Mouse (Mus musculus): ENCODE data around the gene Hrc. TPM values are rescaled to one million over a fixed set of nuclear protein-coding genes. Genes with fewer than 3 reads are reported as not detected.

Hrc gene
- total and polyA plus RNA-seq, 3 experiments: 0.22 TPM; not detected in 2

DNA sequence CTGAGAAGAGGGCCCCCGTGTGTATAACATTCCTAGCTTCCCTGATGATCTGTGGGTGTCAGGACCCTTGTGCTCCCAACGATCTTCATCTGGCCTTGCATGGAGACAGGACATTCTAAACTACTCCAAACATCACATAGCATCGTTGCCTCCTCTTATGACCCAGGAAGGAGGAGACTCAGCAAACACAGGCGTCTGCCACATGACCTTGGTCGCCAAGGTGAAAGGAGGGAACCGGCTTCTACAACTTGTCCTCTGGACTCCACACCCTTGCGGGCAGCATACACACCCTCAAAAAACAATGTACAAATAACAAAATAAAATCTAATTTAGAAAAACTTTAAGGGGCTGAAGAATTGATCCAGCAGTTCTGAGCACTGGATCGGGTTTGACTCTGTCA lies 23.1 kb upstream of the Hrc start:
- H3K9ac ChIP-seq (ENCODE audit: control insufficient read depth, low read depth, low read length, poor library complexity, severe bottlenecking): no peak overlapping the region
- H3K36me3 ChIP-seq (ENCODE audit: control insufficient read depth in 1 of 2, insufficient read depth in 2 of 2, low read length in 2 of 2): no peaks in the 10 kb centered on the region
- no peak overlapping the region for H3K27ac ChIP-seq (ENCODE audit: control insufficient read depth, low read depth, low read length)
- no peak for DNase-seq (ENCODE audit: low read depth, low spot score)
- H3K9me3 ChIP-seq (replicated peaks; ENCODE audit: insufficient read depth, low read length): no peaks in the 10 kb centered on the region
- H3K4me1 ChIP-seq (ENCODE audit: control insufficient read depth in 1 of 2, insufficient read depth in 2 of 2, low read length in 2 of 2): 0 out of 4 replicates have a peak, but pooled peaks cover 0 to 4% of the 10 kb centered on the region in 2 experiments
- no peak overlapping the region for H3K4me3 ChIP-seq (ENCODE audit: control insufficient read depth in 1 of 2, insufficient read depth in 1 of 2, low read depth in 2 of 2, low read length in 2 of 2)
- H3K27me3 ChIP-seq (ENCODE audit: control insufficient read depth in 1 of 2, insufficient read depth in 2 of 2, low read length in 2 of 2): no peaks in the 10 kb centered on the region
- H3K79me2 ChIP-seq (ENCODE audit: control insufficient read depth, insufficient read depth, low read length, poor library complexity): no peaks in the 10 kb centered on the region
- TF ChIP-seq JUND (IDR thresholded peaks at IDR 0.05; ENCODE audit: low read depth, low read length) (no peak), MYB (IDR thresholded peaks at IDR 0.05; ENCODE audit: low read depth, low read length) (no peak), SMC3 (IDR thresholded peaks at IDR 0.05; ENCODE audit: low read depth, low read length) (no peak), ZC3H11A (IDR thresholded peaks at IDR 0.05; ENCODE audit: low read depth, low read length) (no peak), MAX (IDR thresholded peaks at IDR 0.05; ENCODE audit: low read length) (no peak), BHLHE40 (IDR thresholded peaks at IDR 0.05; ENCODE audit: borderline replicate concordance, low read depth, low read length) (no peak), ETS1 (IDR thresholded peaks at IDR 0.05; ENCODE audit: low read depth, low read length) (no peak), UBTF (IDR thresholded peaks at IDR 0.05; ENCODE audit: borderline replicate concordance, insufficient read depth, low read depth, low read length) (no peak), GATA1 (IDR thresholded peaks at IDR 0.05; ENCODE audit: low read depth, low read length) (no peak)

DNA sequence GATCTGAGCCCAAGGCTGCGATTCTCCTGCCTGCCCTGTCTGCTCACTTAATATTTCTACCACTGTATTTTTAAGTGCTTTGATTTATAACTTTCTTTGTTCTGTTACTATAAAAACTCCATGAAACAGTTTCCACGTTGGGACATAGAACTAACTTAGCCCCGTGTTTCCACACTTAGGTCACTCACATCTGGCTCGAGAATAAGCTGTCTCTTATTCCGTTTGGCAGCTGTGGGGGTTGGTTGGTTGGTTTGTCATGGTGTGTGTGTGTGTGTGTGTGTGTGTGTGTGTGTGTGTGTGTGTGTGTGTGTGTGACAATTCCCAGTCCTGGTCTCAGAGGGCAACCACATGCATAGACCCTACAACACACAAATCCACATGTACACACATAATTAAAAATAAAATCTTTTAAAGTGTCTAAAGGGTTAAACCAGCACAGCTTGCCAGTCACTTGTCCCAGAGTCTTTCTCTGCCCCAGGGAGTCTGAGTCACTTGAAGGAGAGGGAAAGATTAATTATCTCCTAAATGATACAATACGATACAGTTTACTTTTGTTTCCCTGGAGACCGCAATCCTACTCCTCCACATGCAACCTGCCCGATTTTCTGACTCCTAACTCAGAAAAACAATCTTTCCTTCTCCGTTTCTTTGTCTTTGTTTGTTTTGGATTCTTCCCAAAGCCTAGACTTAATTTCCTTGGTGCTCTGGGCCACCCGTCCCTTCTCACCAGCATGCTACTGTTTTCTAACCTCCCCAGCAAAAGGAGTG lies 22.2 kb upstream of the Hrc start:
- Histone ChIP-seq H3K79me2 (ENCODE audit: control insufficient read depth, insufficient read depth, low read length, poor library complexity) (no peaks in the 10 kb centered on the region), H3K4me1 (ENCODE audit: control insufficient read depth in 1 of 2, insufficient read depth in 2 of 2, low read length in 2 of 2) (0 out of 4 replicates have a peak, but pooled peaks cover 0 to 4% of the 10 kb centered on the region in 2 experiments), H3K27ac (ENCODE audit: control insufficient read depth, low read depth, low read length) (no peak overlapping the region), H3K4me3 (ENCODE audit: control insufficient read depth in 1 of 2, insufficient read depth in 1 of 2, low read depth in 2 of 2, low read length in 2 of 2) (no peak overlapping the region), H3K36me3 (ENCODE audit: control insufficient read depth in 1 of 2, insufficient read depth in 2 of 2, low read length in 2 of 2) (no peaks in the 10 kb centered on the region), H3K9ac (ENCODE audit: control insufficient read depth, low read depth, low read length, poor library complexity, severe bottlenecking) (no peak overlapping the region), H3K27me3 (ENCODE audit: control insufficient read depth in 1 of 2, insufficient read depth in 2 of 2, low read length in 2 of 2) (no peaks in the 10 kb centered on the region), H3K9me3 (replicated peaks; ENCODE audit: insufficient read depth, low read length) (no peaks in the 10 kb centered on the region)
- no peak for TF ChIP-seq USF2 (IDR thresholded peaks at IDR 0.05; ENCODE audit: borderline replicate concordance in 1 of 2, insufficient read depth in 1 of 2, low read depth in 1 of 2, low read length in 2 of 2)
- no peak for TF ChIP-seq GATA1 (IDR thresholded peaks at IDR 0.05; ENCODE audit: low read depth, low read length)
- TF ChIP-seq GABPA (IDR thresholded peaks at IDR 0.05; ENCODE audit: low read depth, low read length): no peak
- TF ChIP-seq JUND (IDR thresholded peaks at IDR 0.05; ENCODE audit: low read depth, low read length): no peak
- no peak for TF ChIP-seq MAX (IDR thresholded peaks at IDR 0.05; ENCODE audit: low read length)
- TF ChIP-seq KAT2A (conservative IDR thresholded peaks at IDR 0.05; ENCODE audit: low read depth, low read length): no peak
- TF ChIP-seq POLR2AphosphoS5 (IDR thresholded peaks at IDR 0.05; ENCODE audit: borderline replicate concordance, low read depth, low read length): no peak
- no peak for TF ChIP-seq POLR2AphosphoS2 (IDR thresholded peaks at IDR 0.05; ENCODE audit: low read length)
- no peak for TF ChIP-seq UBTF (IDR thresholded peaks at IDR 0.05; ENCODE audit: borderline replicate concordance, insufficient read depth, low read depth, low read length)
- TF ChIP-seq TCF12 (IDR thresholded peaks at IDR 0.05; ENCODE audit: low read depth, low read length): no peak
- no peak for TF ChIP-seq MEF2A (IDR thresholded peaks at IDR 0.05; ENCODE audit: extremely low read depth, insufficient replicate concordance, low read depth, low read length, poor library complexity, severe bottlenecking)
- TF ChIP-seq RCOR1 (IDR thresholded peaks at IDR 0.05; ENCODE audit: low read depth, low read length): no peak
- TF ChIP-seq MAFK (IDR thresholded peaks at IDR 0.05; ENCODE audit: borderline replicate concordance, low read depth, low read length): no peak
- TF ChIP-seq CTCF (IDR thresholded peaks at IDR 0.05 in 2 of 3, conservative IDR thresholded peaks at IDR 0.05 in 1 of 3; ENCODE audit: control insufficient read depth in 1 of 3, insufficient read depth in 1 of 3, low read depth in 2 of 3, low read length in 3 of 3, poor library complexity in 1 of 3, severe bottlenecking in 1 of 3): no peak
- DNase-seq (ENCODE audit: low read depth, low spot score): no peak
